Mouse (Mus musculus) left cerebral cortex, adult 11 months (tissue): ENCODE results near the gene Gm21292.
"Not testable (repeated sequence)": the region's sequence is repeated elsewhere in the genome, so short reads cannot be mapped to it uniquely, and the experiment has no call there.

ENCODE experiments used
- DNase-seq: peaks from one replicate; pipeline ENCODE4 v3.0.0; 2022; ENCODE audit warnings: low spot score

Gm21292 gene

DNA sequence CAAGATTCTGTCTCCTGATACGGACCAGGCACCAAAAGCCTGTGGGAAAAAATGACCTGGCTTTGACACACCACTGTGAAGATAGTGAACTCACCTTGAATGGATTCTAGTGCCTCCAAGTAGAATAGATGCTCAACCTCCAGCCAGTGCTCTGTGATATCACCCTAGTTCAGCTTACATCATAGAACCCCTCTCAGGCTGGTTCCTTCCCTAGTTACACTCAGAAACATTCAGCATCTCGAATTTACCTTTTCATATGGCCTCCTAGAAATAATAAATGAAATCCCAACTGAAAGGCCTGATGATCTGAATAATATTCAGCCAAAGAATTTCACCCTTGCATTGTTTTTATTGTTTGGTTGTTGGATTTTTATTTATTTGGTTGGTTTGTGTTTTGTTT, at the start of gene Gm21292:
Gene Gm21292 (minus strand): TSS at position 101 of the 400 bp plus-strand sequence.
- not testable (repeated sequence) for DNase-seq
